Mouse (Mus musculus): ENCODE results near the gene Tmem165. TPM values are rescaled to one million over a fixed set of nuclear protein-coding genes. Genes with fewer than 3 reads are reported as not detected.

Tmem165 gene
- polyA plus RNA-seq, 1 experiment: 28.9 TPM

DNA sequence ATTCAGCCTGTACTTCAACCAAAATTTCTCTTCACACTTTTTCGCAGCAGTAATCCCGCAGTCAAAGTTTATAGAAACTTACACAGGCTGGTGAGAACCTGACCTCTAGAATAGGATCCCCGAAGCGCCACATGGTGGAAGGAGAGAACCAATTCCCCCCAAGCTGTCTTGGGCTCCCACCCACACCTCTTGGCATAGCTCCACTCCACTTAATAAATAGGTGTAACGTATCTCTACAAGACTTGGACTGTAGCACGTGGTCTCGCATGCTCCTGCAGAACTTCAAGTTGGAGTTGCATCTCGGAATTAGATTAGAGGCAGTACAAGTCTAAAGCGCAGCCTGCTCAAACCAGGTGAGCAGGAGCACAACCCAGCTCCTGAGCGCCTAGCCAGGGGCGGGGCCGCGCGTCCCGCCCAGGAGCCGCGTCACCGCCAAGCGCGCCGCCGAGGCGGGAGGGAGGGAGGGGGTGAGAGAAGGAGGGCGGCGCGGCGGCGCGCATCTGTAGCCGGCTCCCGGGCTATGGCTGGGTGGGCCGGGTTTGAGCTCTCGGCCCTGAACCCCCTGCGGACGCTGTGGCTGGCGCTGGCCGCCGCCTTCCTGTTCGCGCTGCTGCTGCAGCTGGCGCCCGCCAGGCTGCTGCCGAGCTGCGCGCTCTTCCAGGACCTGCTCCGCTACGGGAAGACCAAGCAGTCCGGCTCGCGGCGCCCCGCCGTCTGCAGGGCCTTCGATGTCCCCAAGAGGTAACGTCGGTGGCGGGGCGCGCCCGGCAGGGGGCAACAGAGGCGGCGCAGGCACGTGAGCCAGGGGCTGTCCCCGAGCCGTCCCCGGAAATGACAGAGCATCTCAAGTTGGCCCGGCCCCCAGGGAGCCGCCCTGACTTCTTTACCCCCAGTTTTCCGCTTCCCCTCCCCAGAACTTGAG is 43.6 kb upstream of the Tmem165 start, which contains the start of gene Srd5a3:
TSS of gene Srd5a3 (plus strand) at position 464 of the 922 bp plus-strand sequence.
- H3K4me1 ChIP-seq (ENCODE audit: control insufficient read depth, insufficient read depth, low read length): peaks cover 9% of the 10 kb centered on the region
- no peaks in the 10 kb centered on the region for H3K27me3 ChIP-seq (ENCODE audit: control insufficient read depth, insufficient read depth, low read length)
- peak within 1 kb of the TSS; percentile 69 for H3K27ac ChIP-seq (ENCODE audit: control insufficient read depth, insufficient read depth, low read depth, low read length)
- H3K36me3 ChIP-seq (ENCODE audit: control insufficient read depth, insufficient read depth, low read length): no peaks in the 10 kb centered on the region
- H3K4me3 ChIP-seq (ENCODE audit: control insufficient read depth, low read depth, low read length): peak within 1 kb of the TSS; percentile 88
- TF ChIP-seq POLR2A (IDR thresholded peaks at IDR 0.05; ENCODE audit: control insufficient read depth, low read depth, low read length): peak; percentile 38
- TF ChIP-seq CTCF (IDR thresholded peaks at IDR 0.05; ENCODE audit: control insufficient read depth, insufficient read depth, insufficient replicate concordance, low read depth, low read length): peak; percentile 53; the same call in 1 of the 2 replicates

GRCm38 (mm10) chr5:76140730-76141066 is 43.0 kb upstream of the Tmem165 start:
- Histone ChIP-seq H3K27me3 (ENCODE audit: control insufficient read depth, insufficient read depth, low read length) (no peaks in the 10 kb centered on the region), H3K4me1 (ENCODE audit: control insufficient read depth, insufficient read depth, low read length) (peaks cover 9% of the 10 kb centered on the region), H3K27ac (ENCODE audit: control insufficient read depth, insufficient read depth, low read depth, low read length) (peak overlapping the region; percentile 7; the same call in 1 of the 2 replicates), H3K4me3 (ENCODE audit: control insufficient read depth, low read depth, low read length) (peak overlapping the region; percentile 88), H3K36me3 (ENCODE audit: control insufficient read depth, insufficient read depth, low read length) (no peaks in the 10 kb centered on the region)
- TF ChIP-seq CTCF (IDR thresholded peaks at IDR 0.05; ENCODE audit: control insufficient read depth, insufficient read depth, insufficient replicate concordance, low read depth, low read length) (no peak), POLR2A (IDR thresholded peaks at IDR 0.05; ENCODE audit: control insufficient read depth, low read depth, low read length) (no peak)

DNA sequence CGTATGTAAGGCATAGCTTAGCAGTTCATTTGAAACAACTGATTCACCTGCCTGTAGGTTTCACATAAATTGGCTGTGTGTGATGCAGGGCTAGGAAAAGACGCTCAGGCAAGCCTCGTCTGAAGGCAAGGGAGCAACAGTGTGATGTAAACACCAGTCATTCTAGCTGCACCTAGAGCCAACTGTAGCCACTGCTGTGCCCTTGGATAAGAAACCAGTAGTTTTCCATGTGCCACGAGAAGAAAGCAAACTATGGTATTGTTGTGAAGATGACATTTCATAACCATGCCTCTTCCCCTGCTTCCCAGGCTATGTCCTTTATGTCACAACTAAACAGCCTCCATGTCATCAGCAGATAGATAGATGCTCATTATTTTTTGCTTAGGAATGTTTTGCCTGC is 40.3 kb upstream of the Tmem165 start:
- Histone ChIP-seq H3K27ac (ENCODE audit: control insufficient read depth, insufficient read depth, low read depth, low read length) (no peak overlapping the region), H3K4me3 (ENCODE audit: control insufficient read depth, low read depth, low read length) (no peak overlapping the region)

DNA sequence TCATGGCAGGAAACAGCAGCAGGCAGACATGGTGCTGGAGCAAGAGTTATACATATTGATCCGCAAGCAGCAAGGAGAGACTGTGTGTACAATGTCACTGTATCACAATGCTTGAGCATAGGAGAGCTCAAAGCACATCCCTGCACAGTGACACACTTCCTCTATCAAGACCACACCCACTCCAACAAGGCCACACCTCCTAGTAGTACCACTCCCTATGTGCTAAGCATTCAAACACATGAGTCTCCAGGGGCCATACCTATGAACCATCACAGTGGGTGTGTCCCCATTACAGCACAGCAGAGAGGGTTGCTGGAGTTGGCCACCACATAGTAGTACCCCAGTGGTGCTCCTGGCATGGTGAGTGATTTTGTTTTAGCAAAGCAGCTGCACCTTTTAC is 37.3 kb upstream of the Tmem165 start:
- no peak for TF ChIP-seq CTCF (IDR thresholded peaks at IDR 0.05; ENCODE audit: control insufficient read depth, insufficient read depth, insufficient replicate concordance, low read depth, low read length)
- TF ChIP-seq POLR2A (IDR thresholded peaks at IDR 0.05; ENCODE audit: control insufficient read depth, low read depth, low read length): no peak
- H3K4me1 ChIP-seq (ENCODE audit: control insufficient read depth, insufficient read depth, low read length): peaks cover 5% of the 10 kb centered on the region
- H3K27me3 ChIP-seq (ENCODE audit: control insufficient read depth, insufficient read depth, low read length): no peaks in the 10 kb centered on the region
- H3K4me3 ChIP-seq (ENCODE audit: control insufficient read depth, low read depth, low read length): no peak overlapping the region
- no peak overlapping the region for H3K27ac ChIP-seq (ENCODE audit: control insufficient read depth, insufficient read depth, low read depth, low read length)
- no peaks in the 10 kb centered on the region for H3K36me3 ChIP-seq (ENCODE audit: control insufficient read depth, insufficient read depth, low read length)

More for the DNA sequence above, 40.3 kb upstream of the Tmem165 start:
- Histone ChIP-seq H3K36me3 (ENCODE audit: control insufficient read depth, insufficient read depth, low read length) (no peaks in the 10 kb centered on the region), H3K27me3 (ENCODE audit: control insufficient read depth, insufficient read depth, low read length) (no peaks in the 10 kb centered on the region), H3K4me1 (ENCODE audit: control insufficient read depth, insufficient read depth, low read length) (peaks cover 13% of the 10 kb centered on the region)
- no peak for TF ChIP-seq CTCF (IDR thresholded peaks at IDR 0.05; ENCODE audit: control insufficient read depth, insufficient read depth, insufficient replicate concordance, low read depth, low read length)
- no peak for TF ChIP-seq POLR2A (IDR thresholded peaks at IDR 0.05; ENCODE audit: control insufficient read depth, low read depth, low read length)

- H3K27me3 ChIP-seq (ENCODE audit: control insufficient read depth, insufficient read depth, low read length): no peaks in the 10 kb centered on the region
- no peaks in the 10 kb centered on the region for H3K36me3 ChIP-seq (ENCODE audit: control insufficient read depth, insufficient read depth, low read length)
- no peak overlapping the region for H3K4me3 ChIP-seq (ENCODE audit: control insufficient read depth, low read depth, low read length)
- H3K4me1 ChIP-seq (ENCODE audit: control insufficient read depth, insufficient read depth, low read length): peaks cover 5% of the 10 kb centered on the region
- no peak overlapping the region for H3K27ac ChIP-seq (ENCODE audit: control insufficient read depth, insufficient read depth, low read depth, low read length)
- TF ChIP-seq CTCF (IDR thresholded peaks at IDR 0.05; ENCODE audit: control insufficient read depth, insufficient read depth, insufficient replicate concordance, low read depth, low read length): no peak
- TF ChIP-seq POLR2A (IDR thresholded peaks at IDR 0.05; ENCODE audit: control insufficient read depth, low read depth, low read length): no peak
These were observed 34.2 kb upstream of the Tmem165 start for GRCm38 (mm10) chr5:76149436-76149835.

GRCm38 (mm10) chr5:76152956-76153355 is 30.7 kb upstream of the Tmem165 start:
- Histone ChIP-seq H3K27me3 (ENCODE audit: control insufficient read depth, insufficient read depth, low read length) (no peaks in the 10 kb centered on the region), H3K4me3 (ENCODE audit: control insufficient read depth, low read depth, low read length) (no peak overlapping the region), H3K4me1 (ENCODE audit: control insufficient read depth, insufficient read depth, low read length) (no peaks in the 10 kb centered on the region), H3K36me3 (ENCODE audit: control insufficient read depth, insufficient read depth, low read length) (no peaks in the 10 kb centered on the region), H3K27ac (ENCODE audit: control insufficient read depth, insufficient read depth, low read depth, low read length) (no peak overlapping the region)
- TF ChIP-seq CTCF (IDR thresholded peaks at IDR 0.05; ENCODE audit: control insufficient read depth, insufficient read depth, insufficient replicate concordance, low read depth, low read length): no peak
- no peak for TF ChIP-seq POLR2A (IDR thresholded peaks at IDR 0.05; ENCODE audit: control insufficient read depth, low read depth, low read length)

- H3K4me1 ChIP-seq (ENCODE audit: control insufficient read depth, insufficient read depth, low read length): no peaks in the 10 kb centered on the region
- TF ChIP-seq POLR2A (IDR thresholded peaks at IDR 0.05; ENCODE audit: control insufficient read depth, low read depth, low read length) (no peak), CTCF (IDR thresholded peaks at IDR 0.05; ENCODE audit: control insufficient read depth, insufficient read depth, insufficient replicate concordance, low read depth, low read length) (no peak)
- H3K36me3 ChIP-seq (ENCODE audit: control insufficient read depth, insufficient read depth, low read length): no peaks in the 10 kb centered on the region
- H3K4me3 ChIP-seq (ENCODE audit: control insufficient read depth, low read depth, low read length): no peak overlapping the region
- H3K27ac ChIP-seq (ENCODE audit: control insufficient read depth, insufficient read depth, low read depth, low read length): no peak overlapping the region
- H3K27me3 ChIP-seq (ENCODE audit: control insufficient read depth, insufficient read depth, low read length): no peaks in the 10 kb centered on the region
These were observed 30.2 kb upstream of the Tmem165 start for GRCm38 (mm10) chr5:76153430-76153829.

Measured in testis, adult 2 months (tissue).